Mouse (Mus musculus): ENCODE results near the gene Pmpca. TPM values are rescaled to one million over a fixed set of nuclear protein-coding genes. Genes with fewer than 3 reads are reported as not detected.

Gene Pmpca
- total RNA-seq (2021) = 100 to 1,000 TPM; 108 to 113 TPM
- long read RNA-seq, experiment 1, transcript Pmpca-201 (13 exons, 3,135 nt) = major isoform, 120 of 168 reads
- long read RNA-seq, experiment 1, transcript Pmpca-202 (11 exons, 1,638 nt) = minor isoform, 12 of 168 reads
- long read RNA-seq, experiment 1, partial matches to known transcripts = 17 of 168 reads
- long read RNA-seq, experiment 1, other reads (novel, unspliced or antisense) = 19 of 168 reads
- long read RNA-seq, experiment 2, transcript Pmpca-201 (13 exons, 3,135 nt) = major isoform, 136 of 201 reads
- long read RNA-seq, experiment 2, transcript Pmpca-202 (11 exons, 1,638 nt) = minor isoform, 9 of 201 reads
- long read RNA-seq, experiment 2, partial matches to known transcripts = 26 of 201 reads
- long read RNA-seq, experiment 2, other reads (novel, unspliced or antisense) = 30 of 201 reads

GRCm38 (mm10) chr2:26389154-26389690 is at the start of gene Pmpca, which contains the start of gene Entr1:
TSS of gene Pmpca (plus strand) at chr2:26389339.
TSS of gene Entr1 (minus strand) at chr2:26389316.
- DNase-seq (ENCODE audit: low spot score in 2 of 2) = peak; percentile 77 to 86

GRCm38 (mm10) chr2:26341510-26341981 is 47.6 kb upstream of the Pmpca start:
- no peak for DNase-seq (ENCODE audit: low spot score in 2 of 2)

- DNase-seq (ENCODE audit: low spot score in 2 of 2) = peak; percentile 38 to 42
These were observed 47.1 kb upstream of the Pmpca start for GRCm38 (mm10) chr2:26342044-26342443.

GRCm38 (mm10) chr2:26342609-26343490 is 46.3 kb upstream of the Pmpca start:
- no peak for DNase-seq (ENCODE audit: low spot score in 2 of 2)

GRCm38 (mm10) chr2:26348241-26348640 is 40.9 kb upstream of the Pmpca start:
- DNase-seq (ENCODE audit: low spot score in 2 of 2) = no peak

- DNase-seq (ENCODE audit: low spot score in 2 of 2) = peak; percentile 93 to 95
These were observed 37.5 kb upstream of the Pmpca start, which contains the start of gene Dnlz for GRCm38 (mm10) chr2:26351358-26352290. TSS of gene Dnlz (minus strand) at chr2:26352110.

GRCm38 (mm10) chr2:26352291-26352910 is 36.7 kb upstream of the Pmpca start:
- DNase-seq (ENCODE audit: low spot score in 2 of 2) = no peak

- peak in 1 of 2 experiments; percentile 54 for DNase-seq (ENCODE audit: low spot score in 2 of 2)
These were observed 35.8 kb upstream of the Pmpca start for GRCm38 (mm10) chr2:26353066-26353980.

GRCm38 (mm10) chr2:26354401-26354800 is 34.7 kb upstream of the Pmpca start:
- no peak for DNase-seq (ENCODE audit: low spot score in 2 of 2)

GRCm38 (mm10) chr2:26356231-26356630 is 32.9 kb upstream of the Pmpca start:
- no peak for DNase-seq (ENCODE audit: low spot score in 2 of 2)

- no peak for DNase-seq (ENCODE audit: low spot score in 2 of 2)
These were observed 32.5 kb upstream of the Pmpca start for GRCm38 (mm10) chr2:26356678-26357077.

- no peak for DNase-seq (ENCODE audit: low spot score in 2 of 2)
These were observed 31.7 kb upstream of the Pmpca start for GRCm38 (mm10) chr2:26357484-26357883.

- no peak for DNase-seq (ENCODE audit: low spot score in 2 of 2)
These were observed 30.3 kb upstream of the Pmpca start for GRCm38 (mm10) chr2:26358667-26359320.

- DNase-seq (ENCODE audit: low spot score in 2 of 2) = no peak
These were observed 29.2 kb upstream of the Pmpca start for GRCm38 (mm10) chr2:26359983-26360382.

- DNase-seq (ENCODE audit: low spot score in 2 of 2) = no peak
These were observed 28.4 kb upstream of the Pmpca start, which contains the start of gene Card9 for GRCm38 (mm10) chr2:26360772-26361171. TSS of gene Card9 (minus strand) at chr2:26360918.

GRCm38 (mm10) chr2:26362991-26363390 is 26.1 kb upstream of the Pmpca start:
- DNase-seq (ENCODE audit: low spot score in 2 of 2) = no peak

- DNase-seq (ENCODE audit: low spot score in 2 of 2) = no peak
These were observed 25.7 kb upstream of the Pmpca start for GRCm38 (mm10) chr2:26363481-26363880.

All from layer of hippocampus, postnatal 14 days (tissue).